Mouse (Mus musculus) stomach, embryonic 14.5 days (tissue): ENCODE results near the gene Rif1. TPM values are rescaled to one million over a fixed set of nuclear protein-coding genes. Genes with fewer than 3 reads are reported as not detected.

Experiments used
- polyA plus RNA-seq: library from polyadenylated mRNA; unstranded; fragments of >200 nt; fragmentation: Nextera tagmentation; extraction: Ambion mirVana; gene quantifications from 2 replicates; pipeline ENCODE4 v1.2.1, GENCODE M21; 2014

The Rif1 gene
- polyA plus RNA-seq, 1 experiment from 2014 or later = 41.7 TPM

Other genes with a start within 250 kb of the Rif1 start
- gene Rbm43, start 137.7 kb upstream of the Rif1 start, polyA plus RNA-seq = 18.7 and 19.0 TPM in 2 replicates
- 19.1 and 19.4 TPM in 2 replicates for gene Nmi, start 99.3 kb upstream of the Rif1 start, polyA plus RNA-seq
- 3.6 and 3.7 TPM in 2 replicates for gene Tnfaip6, start 34.8 kb upstream of the Rif1 start, polyA plus RNA-seq